Mouse (Mus musculus): Measurements from ENCODE around the gene Fam234b.

- TF ChIP-seq CTCF (IDR thresholded peaks at IDR 0.05; ENCODE audit: control insufficient read depth, insufficient read depth, insufficient read length), result no peak
- no peak for TF ChIP-seq MAX (IDR thresholded peaks at IDR 0.05)
- no peak for TF ChIP-seq MYOG (IDR thresholded peaks at IDR 0.05; ENCODE audit: control insufficient read depth, extremely low read depth, insufficient read length)
- no peak for TF ChIP-seq USF1 (IDR thresholded peaks at IDR 0.05; ENCODE audit: low read depth)
- no peak for TF ChIP-seq CEBPB (IDR thresholded peaks at IDR 0.05; ENCODE audit: low read depth)
- no peak for TF ChIP-seq FOSL1 (IDR thresholded peaks at IDR 0.05; ENCODE audit: insufficient read depth, low read length, poor library complexity, severe bottlenecking)
Observed at GRCm38 (mm10) chr6:135198726-135199125, 949 bp downstream of the Fam234b start.
